Mouse (Mus musculus): Measurements from ENCODE around the gene Adgrl2. TPM values are rescaled to one million over a fixed set of nuclear protein-coding genes. Genes with fewer than 3 reads are reported as not detected.
A peak's percentile ranks its signal among the peaks of the same experiment; 100 is the strongest.

Adgrl2 gene
- polyA plus RNA-seq, 1 experiment from 2014 or later = 81.6 TPM

DNA sequence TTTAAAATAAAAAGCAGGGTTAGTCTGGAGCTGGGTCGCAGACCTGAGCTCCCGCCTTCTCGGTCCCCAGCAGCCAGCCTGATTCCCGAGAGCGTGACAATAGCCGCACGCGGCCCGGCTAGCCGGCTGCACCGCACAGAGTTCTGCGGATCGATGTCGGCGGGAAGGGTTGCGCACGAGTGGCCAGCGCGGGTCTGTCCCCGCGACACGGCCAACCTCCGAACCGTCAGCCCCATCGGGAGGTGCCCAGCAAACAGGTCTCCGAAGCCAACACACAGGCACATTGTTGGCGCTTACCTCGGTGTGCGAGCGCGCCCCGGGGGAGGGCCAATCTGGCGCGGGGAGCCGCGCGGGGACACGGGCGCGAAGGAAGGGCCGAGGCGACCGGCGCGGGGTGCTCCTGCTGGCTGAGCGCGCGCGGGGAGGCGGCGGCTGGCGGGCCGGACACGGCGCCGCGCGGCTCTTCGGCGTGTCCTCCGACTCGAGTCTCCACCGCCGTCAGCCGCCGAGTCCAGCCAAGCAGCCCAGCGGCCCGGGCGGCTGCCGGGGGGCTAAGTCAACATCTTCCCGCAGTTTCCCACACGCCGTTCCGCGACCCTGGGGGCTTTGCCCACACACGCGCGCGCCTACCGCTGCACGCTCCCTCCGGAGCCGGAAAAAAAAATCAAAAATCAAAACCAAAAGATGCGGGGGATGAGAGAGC is 1.9 kb downstream of the Adgrl2 start:
- Histone ChIP-seq H3K27me3 (ENCODE audit: poor library complexity, severe bottlenecking) (peaks cover 5% of the 10 kb centered on the region; the same call in 1 of the 2 replicates), H3K27ac (peak overlapping the region; percentile 100), H3K36me3 (replicated peaks) (no peaks in the 10 kb centered on the region), H3K4me1 (peaks cover 69% of the 10 kb centered on the region), H3K9me3 (no peaks in the 10 kb centered on the region), H3K4me3 (peak overlapping the region; percentile 98)
- under 1% methylated on average over 82 of the region's 84 CpGs for WGBS
- peak; percentile 49 for DNase-seq (ENCODE audit: extremely low spot score, low spot score)

GRCm38 (mm10) chr3:148987591-148988292 is 2.6 kb downstream of the Adgrl2 start:
- H3K9me3 ChIP-seq = no peaks in the 10 kb centered on the region
- H3K4me1 ChIP-seq = peaks cover 70% of the 10 kb centered on the region
- peak overlapping the region; percentile 100 for H3K27ac ChIP-seq
- no peaks in the 10 kb centered on the region for H3K36me3 ChIP-seq (replicated peaks)
- peak overlapping the region; percentile 98 for H3K4me3 ChIP-seq
- H3K27me3 ChIP-seq (ENCODE audit: poor library complexity, severe bottlenecking) = no peaks in the 10 kb centered on the region
- under 1% methylated on average over 45 of the region's 45 CpGs for WGBS
- peak; percentile 81 for DNase-seq (ENCODE audit: extremely low spot score, low spot score)

DNA sequence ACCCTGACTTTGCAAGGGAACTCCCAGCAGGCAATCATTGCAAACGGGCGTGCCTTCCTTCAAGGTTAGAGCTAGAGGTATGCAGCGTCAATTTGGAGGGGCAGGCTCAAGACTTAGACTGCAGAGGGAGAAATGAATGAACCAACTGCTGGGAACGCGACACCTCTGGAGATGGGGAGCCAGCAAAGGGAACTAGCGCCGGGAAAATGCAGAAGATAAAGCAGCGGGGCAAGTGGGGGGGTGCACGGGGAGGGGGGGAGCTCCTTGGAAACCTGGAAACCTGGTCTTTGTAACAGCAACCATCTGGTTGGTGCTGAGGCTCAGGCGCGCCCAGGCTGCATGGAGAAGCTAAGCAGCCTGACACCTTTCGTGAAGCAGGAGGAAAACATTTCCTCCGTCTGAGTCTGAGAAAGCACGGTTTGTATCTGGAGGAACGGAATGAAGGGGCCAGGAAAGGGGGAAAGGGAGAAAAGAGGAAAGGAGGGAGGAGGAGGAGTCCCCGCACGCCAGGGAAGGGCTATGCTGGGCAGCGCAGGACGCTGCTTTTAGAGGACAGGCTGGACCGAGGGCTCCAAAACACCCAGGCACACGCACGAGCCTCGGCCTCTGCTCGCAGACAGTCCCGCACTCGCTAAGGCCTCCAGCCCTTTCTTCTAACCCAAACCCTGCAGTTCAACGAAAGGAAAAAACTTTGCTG is 3.3 kb downstream of the Adgrl2 start:
- H3K27me3 ChIP-seq (ENCODE audit: poor library complexity, severe bottlenecking) = no peaks in the 10 kb centered on the region
- under 1% methylated on average over 27 of the region's 27 CpGs for WGBS
- H3K9me3 ChIP-seq = no peaks in the 10 kb centered on the region
- H3K4me1 ChIP-seq = peaks cover 70% of the 10 kb centered on the region
- H3K4me3 ChIP-seq = peak overlapping the region; percentile 98
- H3K27ac ChIP-seq = peak overlapping the region; percentile 100
- H3K36me3 ChIP-seq (replicated peaks) = no peaks in the 10 kb centered on the region
- DNase-seq (ENCODE audit: extremely low spot score, low spot score) = peak; percentile 50

DNA sequence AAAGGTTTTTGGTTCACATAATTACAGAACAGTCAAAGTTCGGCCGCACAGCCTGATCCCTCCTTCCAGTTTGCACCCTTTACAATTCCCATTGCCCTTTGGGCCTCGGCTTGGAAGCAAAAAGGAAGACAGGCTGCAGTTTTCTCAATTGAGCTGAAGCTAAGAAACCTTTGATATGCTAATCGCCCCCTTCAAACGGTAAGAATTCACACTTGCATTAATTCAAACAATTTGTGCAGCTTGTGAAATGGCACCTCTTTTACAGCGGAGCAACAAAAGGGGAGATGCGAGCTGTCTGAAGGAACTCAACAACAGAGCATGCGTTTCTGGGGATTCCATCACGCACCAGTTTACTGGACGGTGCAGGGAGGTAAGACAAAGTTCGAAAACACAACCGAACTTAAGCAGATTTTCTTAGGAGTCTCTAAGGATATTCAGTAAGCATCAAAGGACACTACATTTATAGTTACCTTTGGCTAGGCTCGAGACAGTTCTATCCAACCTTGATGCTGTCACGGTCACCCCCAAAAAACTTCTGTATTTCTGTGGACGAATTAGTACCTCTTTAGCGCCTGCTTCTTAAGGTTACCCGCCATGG is 4.0 kb downstream of the Adgrl2 start:
- Histone ChIP-seq H3K36me3 (replicated peaks) (no peaks in the 10 kb centered on the region), H3K9me3 (no peaks in the 10 kb centered on the region), H3K27me3 (ENCODE audit: poor library complexity, severe bottlenecking) (no peaks in the 10 kb centered on the region), H3K27ac (peak overlapping the region; percentile 100), H3K4me1 (peaks cover 70% of the 10 kb centered on the region), H3K4me3 (peak overlapping the region; percentile 98)
- under 1% methylated on average over 17 of the region's 17 CpGs for WGBS
- peak; percentile 70 for DNase-seq (ENCODE audit: extremely low spot score, low spot score)

GRCm38 (mm10) chr3:148984326-148984725 is 6.0 kb downstream of the Adgrl2 start:
- Histone ChIP-seq H3K4me1 (peaks cover 70% of the 10 kb centered on the region), H3K4me3 (peak overlapping the region; percentile 98), H3K9me3 (no peaks in the 10 kb centered on the region), H3K27me3 (ENCODE audit: poor library complexity, severe bottlenecking) (no peaks in the 10 kb centered on the region), H3K36me3 (replicated peaks) (peaks cover 11% of the 10 kb centered on the region; the same call in 1 of the 2 replicates), H3K27ac (0 out of 2 replicates have a peak overlapping the region, but pooled peaks have one; percentile 31)
- WGBS = 50% methylated on average over 6 of the region's 6 CpGs
- DNase-seq (ENCODE audit: extremely low spot score, low spot score) = no peak

DNA sequence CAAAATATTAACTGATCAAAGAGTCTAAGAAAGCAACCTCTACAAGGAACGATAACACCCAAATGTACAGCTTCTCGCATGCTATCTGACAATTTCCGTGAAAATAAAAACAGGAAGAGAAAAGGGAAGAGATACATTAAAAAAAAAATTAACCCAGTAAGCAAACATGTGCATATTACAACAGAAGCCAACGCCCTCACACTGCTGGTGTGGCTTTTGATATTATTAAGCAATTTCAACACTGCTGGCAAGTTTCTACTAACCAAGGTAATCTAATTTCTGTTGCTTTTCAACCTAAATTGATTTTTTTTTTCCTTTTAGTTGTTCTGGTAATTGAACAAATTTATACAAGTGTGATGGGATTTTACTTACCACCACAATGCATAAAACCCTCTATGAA is 8.0 kb downstream of the Adgrl2 start:
- peaks cover 90% of the 10 kb centered on the region for H3K4me1 ChIP-seq
- WGBS = 80% methylated on average over 4 of the region's 4 CpGs

GRCm38 (mm10) chr3:148981776-148982175 is 8.6 kb downstream of the Adgrl2 start:
- peaks cover 93% of the 10 kb centered on the region for H3K4me1 ChIP-seq
- H3K4me3 ChIP-seq = no peak overlapping the region
- no peaks in the 10 kb centered on the region for H3K27me3 ChIP-seq (ENCODE audit: poor library complexity, severe bottlenecking)
- 59% methylated on average over 8 of the region's 8 CpGs for WGBS
- H3K36me3 ChIP-seq (replicated peaks) = peaks cover 12% of the 10 kb centered on the region; the same call in 1 of the 2 replicates
- H3K27ac ChIP-seq = no peak overlapping the region
- H3K9me3 ChIP-seq = no peaks in the 10 kb centered on the region
- DNase-seq (ENCODE audit: extremely low spot score, low spot score) = no peak

More for the DNA sequence above, 8.0 kb downstream of the Adgrl2 start:
- DNase-seq (ENCODE audit: extremely low spot score, low spot score) = no peak
- no peak overlapping the region for H3K4me3 ChIP-seq
- no peak overlapping the region for H3K27ac ChIP-seq
- no peaks in the 10 kb centered on the region for H3K27me3 ChIP-seq (ENCODE audit: poor library complexity, severe bottlenecking)
- no peaks in the 10 kb centered on the region for H3K9me3 ChIP-seq
- peaks cover 12% of the 10 kb centered on the region; the same call in 1 of the 2 replicates for H3K36me3 ChIP-seq (replicated peaks)

- H3K27ac ChIP-seq = no peak overlapping the region
- H3K4me3 ChIP-seq = no peak overlapping the region
- peaks cover 64% of the 10 kb centered on the region for H3K4me1 ChIP-seq
- 66% methylated on average over 8 of the region's 8 CpGs for WGBS
- no peaks in the 10 kb centered on the region for H3K27me3 ChIP-seq (ENCODE audit: poor library complexity, severe bottlenecking)
- DNase-seq (ENCODE audit: extremely low spot score, low spot score) = no peak
- peaks cover 12% of the 10 kb centered on the region; the same call in 1 of the 2 replicates for H3K36me3 ChIP-seq (replicated peaks)
- no peaks in the 10 kb centered on the region for H3K9me3 ChIP-seq
These were observed 11.8 kb downstream of the Adgrl2 start for GRCm38 (mm10) chr3:148978541-148978940.

DNA sequence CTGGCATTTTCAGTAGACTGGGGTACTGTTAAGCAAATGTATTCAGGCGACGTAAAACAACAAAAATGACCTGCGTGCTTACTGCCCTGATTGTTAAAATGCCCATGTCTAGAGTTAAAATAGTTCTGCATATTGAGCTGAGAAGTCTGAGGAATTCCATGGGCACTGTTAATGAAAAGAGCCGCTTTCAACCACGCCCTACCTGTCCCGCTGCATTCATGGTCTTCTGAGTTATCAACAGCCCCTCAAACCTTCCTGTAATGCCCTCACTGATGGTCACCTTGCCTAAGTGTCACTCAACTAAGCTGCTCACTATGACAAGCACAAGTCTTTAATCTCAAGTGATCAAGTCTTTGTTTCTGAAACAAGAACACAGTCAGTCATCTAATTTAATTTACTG is 12.5 kb downstream of the Adgrl2 start:
- Histone ChIP-seq H3K27me3 (ENCODE audit: poor library complexity, severe bottlenecking) (no peaks in the 10 kb centered on the region), H3K4me1 (peaks cover 57% of the 10 kb centered on the region), H3K36me3 (replicated peaks) (peaks cover 12% of the 10 kb centered on the region; the same call in 1 of the 2 replicates), H3K4me3 (no peak overlapping the region), H3K9me3 (no peaks in the 10 kb centered on the region), H3K27ac (no peak overlapping the region)
- 75% methylated on average over 6 of the region's 6 CpGs for WGBS
- DNase-seq (ENCODE audit: extremely low spot score, low spot score) = no peak

DNA sequence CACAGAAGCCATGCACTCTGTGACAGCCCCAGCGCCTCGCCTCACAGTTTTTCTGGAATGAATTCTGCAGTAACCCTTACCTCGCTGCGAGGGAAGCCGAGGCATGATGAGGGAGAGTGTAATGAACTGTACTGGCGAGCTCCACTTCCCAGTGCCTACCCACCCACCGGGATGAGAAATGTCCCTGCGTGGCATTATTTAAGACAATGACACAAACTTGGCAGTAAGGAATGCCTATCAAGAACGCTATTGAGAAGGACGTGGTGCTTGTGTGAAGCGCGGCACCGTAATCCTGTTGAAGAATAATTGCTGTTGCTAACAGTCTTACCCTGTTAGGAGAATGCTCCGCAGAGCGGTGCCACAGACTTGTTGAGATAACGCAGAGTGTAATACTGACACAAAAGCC is 13.2 kb downstream of the Adgrl2 start:
- H3K36me3 ChIP-seq (replicated peaks) = peaks cover 12% of the 10 kb centered on the region; the same call in 1 of the 2 replicates
- H3K27ac ChIP-seq = no peak overlapping the region
- H3K9me3 ChIP-seq = no peaks in the 10 kb centered on the region
- peak overlapping the region; percentile 26; the same call in 1 of the 2 replicates for H3K4me3 ChIP-seq
- DNase-seq (ENCODE audit: extremely low spot score, low spot score) = no peak
- H3K4me1 ChIP-seq = peaks cover 50% of the 10 kb centered on the region
- no peaks in the 10 kb centered on the region for H3K27me3 ChIP-seq (ENCODE audit: poor library complexity, severe bottlenecking)
- WGBS = 44% methylated on average over 16 of the region's 16 CpGs

GRCm38 (mm10) chr3:148971893-148972596 is 18.3 kb downstream of the Adgrl2 start:
- no peak overlapping the region for H3K27ac ChIP-seq
- DNase-seq (ENCODE audit: extremely low spot score, low spot score) = no peak
- H3K27me3 ChIP-seq (ENCODE audit: poor library complexity, severe bottlenecking) = no peaks in the 10 kb centered on the region
- 85% methylated on average over 11 of the region's 11 CpGs for WGBS
- H3K9me3 ChIP-seq = no peaks in the 10 kb centered on the region
- H3K4me1 ChIP-seq = peaks cover 32% of the 10 kb centered on the region
- H3K36me3 ChIP-seq (replicated peaks) = peaks cover 7% of the 10 kb centered on the region; the same call in 1 of the 2 replicates
- no peak overlapping the region for H3K4me3 ChIP-seq

All from forebrain, embryonic 10.5 days (tissue).